Mouse (Mus musculus) C2C12 (cell line): Measurements from ENCODE around the gene Dcaf5.

Experiments
- CEBPB ChIP-seq: IDR thresholded peaks from one replicate; pipeline ENCODE4 v1.6.1; 2011; ENCODE audit warnings: low read depth, mild to moderate bottlenecking, control low read depth, moderate library complexity
- CTCF ChIP-seq: IDR thresholded peaks from one replicate; pipeline ENCODE4 v1.5.1; 2011; ENCODE audit not compliant: control insufficient read depth, insufficient read depth, insufficient read length
- FOSL1 ChIP-seq: IDR thresholded peaks from one replicate; pipeline ENCODE4 v1.8.0; 2011; ENCODE audit warnings: mild to moderate bottlenecking, low read length; ENCODE audit not compliant: poor library complexity, insufficient read depth, severe bottlenecking
- MAX ChIP-seq: IDR thresholded peaks from one replicate; pipeline ENCODE4 v1.6.1; 2011; ENCODE audit warnings: mild to moderate bottlenecking, control low read depth
- MYOD1 ChIP-seq: IDR thresholded peaks from one replicate; pipeline ENCODE4 v1.6.1; 2011; ENCODE audit warnings: low read depth; ENCODE audit not compliant: control insufficient read depth, insufficient read length
- MYOG ChIP-seq: IDR thresholded peaks from one replicate; pipeline ENCODE4 v1.6.1; 2011; ENCODE audit not compliant: control insufficient read depth, insufficient read length; ENCODE audit errors: extremely low read depth
- USF1 ChIP-seq: IDR thresholded peaks from one replicate; pipeline ENCODE4 v1.6.1; 2011; ENCODE audit warnings: low read depth, mild to moderate bottlenecking, control low read depth, moderate library complexity

GRCm38 (mm10) chr12:80399147-80399546, 37.3 kb downstream of the Dcaf5 start:
- TF ChIP-seq MYOG: no peak
- TF ChIP-seq CTCF: no peak
- TF ChIP-seq MAX: no peak
- TF ChIP-seq CEBPB: no peak
- TF ChIP-seq FOSL1: no peak
- TF ChIP-seq USF1: no peak
- TF ChIP-seq MYOD1: no peak
